Mouse (Mus musculus) cerebellum, adult (tissue): ENCODE results near the gene 2610318N02Rik.

Source experiments
- ATAC-seq: cut with Nextera tagmentation; 2 replicates; pipeline ENCODE4 v1.9.2; 2017; ENCODE audit warnings: mild to moderate bottlenecking, moderate library complexity, mixed read lengths; ENCODE audit not compliant: insufficient number of reproducible peaks, low FRiP score, low TSS enrichment

Gene 2610318N02Rik

DNA sequence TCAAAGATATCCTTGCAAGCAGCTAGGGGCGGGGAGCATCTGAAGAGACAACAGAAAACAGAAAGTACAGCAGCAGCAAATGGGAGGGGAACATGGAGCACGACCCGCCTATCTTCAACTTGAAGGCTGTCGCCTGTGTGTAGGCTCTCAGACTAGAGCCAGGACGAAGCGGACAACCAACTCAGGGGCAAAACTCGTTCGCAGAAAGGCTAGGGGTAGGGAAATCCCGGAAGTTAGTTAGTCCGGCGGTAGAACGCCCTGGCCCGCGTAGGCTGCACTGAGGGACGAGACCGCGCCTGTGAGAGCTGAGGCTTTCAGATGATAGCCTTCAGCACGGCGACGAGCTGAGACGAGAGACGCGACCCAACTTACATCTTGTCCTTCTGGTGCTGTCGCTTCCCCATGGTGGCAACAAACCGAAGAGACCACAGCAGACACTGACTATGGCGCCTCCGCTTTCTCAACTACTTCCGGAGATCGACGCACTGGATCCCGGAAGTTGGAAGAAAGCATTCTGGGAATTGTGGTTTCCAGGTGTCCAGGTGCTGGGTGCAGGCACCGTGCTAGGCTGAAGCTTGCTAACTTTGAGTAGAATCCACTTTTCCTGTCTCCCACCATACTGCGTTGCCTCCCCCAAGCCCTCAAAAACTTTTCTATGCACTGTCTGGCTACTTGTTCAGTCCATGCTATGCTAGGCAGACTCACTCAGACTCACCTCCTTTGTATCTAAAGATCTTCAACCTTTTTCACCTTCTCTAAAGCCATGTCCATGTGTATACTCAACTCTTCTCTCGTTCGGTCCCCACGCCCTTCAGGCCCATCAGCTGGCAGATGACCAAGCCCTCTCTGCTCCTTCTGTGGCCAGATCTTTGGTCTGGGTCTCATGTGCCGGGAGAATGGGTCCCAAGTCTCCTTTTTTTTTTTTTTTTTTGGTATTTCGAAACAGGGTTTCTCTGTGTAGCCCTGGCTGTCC lies 13.9 kb downstream of the 2610318N02Rik start, which contains the start of gene Ppil2:
TSS of gene Ppil2 (minus strand) at position 487 of the 973 bp plus-strand sequence.
- peak; percentile 97 for ATAC-seq

DNA sequence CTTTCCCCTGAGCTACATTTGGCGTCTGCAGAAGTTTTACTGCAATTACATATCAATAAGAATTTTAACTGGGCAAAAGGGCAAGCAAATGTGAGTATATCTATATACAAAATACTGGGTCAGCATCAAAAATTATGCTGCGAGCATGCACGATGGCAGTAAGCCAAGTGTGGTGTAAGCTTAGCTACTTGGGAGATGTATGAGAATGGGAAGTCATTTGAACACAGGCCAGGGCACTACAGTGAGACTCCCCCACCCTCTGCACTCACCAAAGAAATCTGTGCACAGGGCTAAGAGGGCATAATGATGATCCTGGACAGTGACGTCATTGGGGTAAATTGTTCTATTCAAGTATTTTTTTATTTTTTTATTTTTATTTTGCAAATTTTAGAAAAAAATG lies 20.4 kb downstream of the 2610318N02Rik start:
- ATAC-seq: no peak

GRCm38 (mm10) chr16:17102630-17103220 lies 22.2 kb downstream of the 2610318N02Rik start:
- no peak for ATAC-seq

GRCm38 (mm10) chr16:17096938-17097337 lies 28.0 kb downstream of the 2610318N02Rik start:
- ATAC-seq: no peak

- no peak for ATAC-seq
Observed at GRCm38 (mm10) chr16:17088346-17088745, 36.6 kb downstream of the 2610318N02Rik start.

DNA sequence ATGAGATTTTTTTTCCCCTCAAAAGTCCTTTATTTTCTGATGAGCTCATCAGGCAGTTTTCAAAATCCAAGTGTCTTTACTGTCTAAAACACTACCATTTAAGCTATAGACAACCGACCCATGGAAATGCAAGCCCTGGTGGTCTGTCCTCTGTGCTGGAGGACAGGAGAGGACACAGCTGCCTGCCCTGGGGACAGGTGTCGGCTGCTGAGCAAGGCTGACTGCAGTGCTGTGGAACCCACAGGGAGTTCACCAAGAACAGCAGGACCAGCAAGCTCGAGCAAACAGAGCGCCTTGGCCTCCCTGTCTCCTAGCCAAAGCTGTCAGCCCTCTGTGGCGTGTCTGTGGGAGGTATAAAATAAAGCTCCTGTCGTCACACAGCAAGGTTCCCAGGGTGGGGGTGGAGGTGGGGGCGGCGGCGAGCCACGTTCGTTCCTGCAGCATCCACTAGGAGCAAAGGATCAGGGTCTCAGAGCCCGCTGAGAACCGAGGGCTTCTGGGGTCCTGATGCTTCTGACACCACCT lies 38.2 kb downstream of the 2610318N02Rik start:
- no peak for ATAC-seq

- no peak for ATAC-seq
Observed at GRCm38 (mm10) chr16:17086241-17086640, 38.7 kb downstream of the 2610318N02Rik start.

- no peak for ATAC-seq
Observed at GRCm38 (mm10) chr16:17085636-17086035, 39.3 kb downstream of the 2610318N02Rik start.

GRCm38 (mm10) chr16:17082121-17082792 lies 42.7 kb downstream of the 2610318N02Rik start:
- no peak for ATAC-seq

- no peak for ATAC-seq
Observed at GRCm38 (mm10) chr16:17078101-17078500, 46.9 kb downstream of the 2610318N02Rik start.

DNA sequence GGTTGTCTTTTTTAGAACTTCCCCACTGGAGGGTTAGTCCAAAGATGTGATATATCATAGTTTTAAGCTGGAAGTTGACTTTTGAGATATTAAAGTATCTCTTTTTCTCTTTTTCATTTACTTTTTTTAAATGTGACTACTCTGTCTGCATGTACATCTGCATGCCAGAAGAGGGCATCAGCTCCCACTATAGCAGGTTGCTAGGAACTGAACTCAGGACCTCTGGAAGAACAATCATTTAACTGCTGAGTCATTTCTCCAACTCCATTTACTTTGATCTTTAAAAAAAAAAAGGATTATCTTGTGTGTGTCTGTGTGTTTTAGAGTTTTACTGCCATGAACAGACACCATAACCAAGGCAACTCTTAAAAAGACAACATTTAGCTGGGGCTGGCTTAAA lies 48.1 kb downstream of the 2610318N02Rik start:
- ATAC-seq: no peak

GRCm38 (mm10) chr16:17076301-17076700 lies 48.7 kb downstream of the 2610318N02Rik start:
- ATAC-seq: no peak

DNA sequence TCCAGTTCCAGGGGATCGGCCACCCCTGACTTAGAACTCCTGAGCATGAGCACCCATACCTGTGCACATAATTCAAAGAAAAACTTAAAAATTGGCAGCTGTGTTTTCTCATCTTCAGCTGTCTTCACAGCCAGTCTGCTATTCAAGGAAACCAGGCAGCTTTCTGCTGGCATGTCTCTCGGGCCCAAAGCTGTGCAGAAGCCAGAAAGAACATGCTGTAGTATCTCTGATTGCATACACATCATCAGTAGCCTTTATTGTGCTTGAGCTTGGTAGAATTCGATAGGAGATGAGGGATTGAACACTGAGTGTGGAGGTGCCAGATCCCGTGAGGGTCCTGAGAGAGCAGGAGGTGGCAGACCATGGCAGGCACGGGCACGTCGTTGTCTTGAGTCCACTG lies 52.0 kb downstream of the 2610318N02Rik start:
- no peak for ATAC-seq

DNA sequence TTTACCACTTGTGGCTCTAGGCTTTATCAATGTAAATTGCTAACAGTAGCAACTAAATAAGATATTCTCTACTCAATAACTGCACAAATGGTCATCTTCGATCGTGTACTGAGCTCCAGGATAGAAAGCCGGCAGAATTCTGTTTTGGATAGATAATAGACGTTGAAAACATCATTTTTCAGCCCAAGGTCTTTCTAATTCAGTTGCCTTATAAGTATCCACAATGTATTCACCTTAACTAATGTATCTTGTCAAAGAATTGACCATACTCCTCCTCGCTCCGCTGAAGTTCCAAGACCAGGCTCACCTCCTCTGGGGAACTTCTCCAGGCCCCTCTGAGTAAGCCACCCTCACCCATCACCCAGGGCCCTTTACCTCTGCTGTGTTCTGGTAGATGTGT lies 54.3 kb downstream of the 2610318N02Rik start:
- ATAC-seq: no peak

- ATAC-seq: peak; percentile 92
Observed at GRCm38 (mm10) chr16:17069511-17070443, 55.2 kb downstream of the 2610318N02Rik start, which contains the start of gene Ypel1. TSS of gene Ypel1 (plus strand) at chr16:17069696.

DNA sequence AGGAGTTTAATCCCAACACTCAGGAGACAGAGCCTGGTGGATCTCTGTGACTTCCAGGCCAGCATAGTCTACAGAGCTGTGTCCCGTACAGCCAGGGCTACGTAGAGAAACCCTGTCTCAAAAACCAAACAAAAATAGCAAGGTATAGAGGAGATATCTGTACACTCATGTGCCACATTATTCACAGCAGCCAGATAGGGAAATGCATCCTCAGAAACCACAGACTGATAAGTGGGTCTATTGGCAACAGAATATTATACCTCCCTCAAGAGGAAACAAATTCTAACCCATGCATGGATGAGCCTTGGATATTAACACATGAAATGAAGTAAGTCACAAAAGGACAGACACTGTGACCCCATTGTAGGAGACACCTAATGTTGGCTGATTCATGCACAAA lies 57.4 kb downstream of the 2610318N02Rik start:
- no peak for ATAC-seq
